Mouse (Mus musculus) left cerebral cortex, adult 2 months (tissue): ENCODE measurements at regions not wholly inside any gene's neighbourhood (a gene's known extent, or its start where the extent isn't known, plus 50 kb on each side); places are given as distances from the start of the nearest gene placed in this dataset.

ENCODE experiments used
- DNase-seq, 2 experiments: peaks; one replicate each; pipeline ENCODE4 v3.0.0; 2021 to 2022; ENCODE audit warnings: low spot score in 2 of 2, mixed read lengths in 1 of 2; ENCODE audit errors: extremely low spot score in 1 of 2
- H3K27ac ChIP-seq: fragments of 200-600 bp; 2 replicates; pipeline ENCODE4 v1.8.1; 2022
- H3K4me3 ChIP-seq: fragments of 200-600 bp; 2 replicates; pipeline ENCODE4 v1.8.1; 2022
- CTCF ChIP-seq: fragments of 200-600 bp; IDR thresholded peaks from 2 replicates; pipeline ENCODE4 v1.8.1; 2022; ENCODE audit warnings: antibody characterized with exemption, mild to moderate bottlenecking, moderate library complexity
- intact Hi-C: fragments of 180-260 bp; cut with DNase I; formaldehyde crosslinking; loops from one replicate; pipeline ENCODE4 v1.15.1; 2025

GRCm38 (mm10) chr14:114685133-114685532, 406.9 kb upstream of the Gpc5 start:
- Histone ChIP-seq H3K4me3 (no peak overlapping the region), H3K27ac (no peak overlapping the region)
- intact Hi-C loops, result no loop called here
- TF ChIP-seq CTCF, result peak; percentile 52
- DNase-seq, result peak; percentile 15 to 22

GRCm38 (mm10) chr14:114694930-114695329, 397.1 kb upstream of the Gpc5 start:
- Histone ChIP-seq H3K27ac (no peak overlapping the region), H3K4me3 (no peak overlapping the region)
- no peak for DNase-seq
- no peak for TF ChIP-seq CTCF
- intact Hi-C loops, result no loop called here

- intact Hi-C loops, result no loop called here
- H3K27ac ChIP-seq, result no peak overlapping the region
- no peak overlapping the region for H3K4me3 ChIP-seq
- no peak for DNase-seq
- TF ChIP-seq CTCF, result no peak
These were observed 394.5 kb upstream of the Gpc5 start for GRCm38 (mm10) chr14:114697543-114697942.

- DNase-seq, result no peak
- Histone ChIP-seq H3K4me3 (no peak overlapping the region), H3K27ac (no peak overlapping the region)
- TF ChIP-seq CTCF, result no peak
- intact Hi-C loops, result no loop called here
These were observed 368.9 kb upstream of the Gpc5 start for GRCm38 (mm10) chr14:114723080-114723479.

GRCm38 (mm10) chr14:114767323-114767722, 324.7 kb upstream of the Gpc5 start:
- no peak for TF ChIP-seq CTCF
- intact Hi-C loops, result no loop called here
- no peak for DNase-seq
- Histone ChIP-seq H3K4me3 (no peak overlapping the region), H3K27ac (no peak overlapping the region)

- DNase-seq, result no peak
- no peak overlapping the region for H3K27ac ChIP-seq
- no peak overlapping the region for H3K4me3 ChIP-seq
- intact Hi-C loops, result no loop called here
- TF ChIP-seq CTCF, result no peak
These were observed 315.3 kb upstream of the Gpc5 start for GRCm38 (mm10) chr14:114776723-114777122.

GRCm38 (mm10) chr14:114781821-114782220, 310.2 kb upstream of the Gpc5 start:
- Histone ChIP-seq H3K27ac (no peak overlapping the region), H3K4me3 (no peak overlapping the region)
- no peak for TF ChIP-seq CTCF
- DNase-seq, result no peak
- intact Hi-C loops, result no loop called here

- peak; percentile 98 for TF ChIP-seq CTCF
- intact Hi-C loops, result no loop called here
- Histone ChIP-seq H3K4me3 (0 out of 2 replicates have a peak overlapping the region, but pooled peaks have one; percentile 7), H3K27ac (no peak overlapping the region)
- DNase-seq, result peak; percentile 77 to 87
These were observed 300.8 kb upstream of the Gpc5 start for GRCm38 (mm10) chr14:114790946-114791830.

GRCm38 (mm10) chr14:114791831-114792224, 300.2 kb upstream of the Gpc5 start:
- intact Hi-C loops, result no loop called here
- Histone ChIP-seq H3K27ac (no peak overlapping the region), H3K4me3 (no peak overlapping the region)
- no peak for DNase-seq
- TF ChIP-seq CTCF, result no peak

- no peak for TF ChIP-seq CTCF
- intact Hi-C loops, result no loop called here
- no peak overlapping the region for H3K27ac ChIP-seq
- DNase-seq, result no peak
- no peak overlapping the region for H3K4me3 ChIP-seq
These were observed 287.4 kb upstream of the Gpc5 start for GRCm38 (mm10) chr14:114804643-114805042.

- DNase-seq, result no peak
- Histone ChIP-seq H3K4me3 (no peak overlapping the region), H3K27ac (no peak overlapping the region)
- no peak for TF ChIP-seq CTCF
- intact Hi-C loops, result no loop called here
These were observed 283.4 kb upstream of the Gpc5 start for GRCm38 (mm10) chr14:114808621-114809020.

GRCm38 (mm10) chr14:114820677-114821076, 271.3 kb upstream of the Gpc5 start:
- no peak for TF ChIP-seq CTCF
- no peak overlapping the region for H3K4me3 ChIP-seq
- intact Hi-C loops, result no loop called here
- H3K27ac ChIP-seq, result no peak overlapping the region
- DNase-seq, result no peak

GRCm38 (mm10) chr14:114821098-114821594, 270.9 kb upstream of the Gpc5 start:
- H3K27ac ChIP-seq, result no peak overlapping the region
- no peak for TF ChIP-seq CTCF
- no peak for DNase-seq
- intact Hi-C loops, result no loop called here
- no peak overlapping the region for H3K4me3 ChIP-seq
